Mouse (Mus musculus) B cell, adult (primary cell): ENCODE results near the gene Zw10. TPM values are rescaled to one million over a fixed set of nuclear protein-coding genes. Genes with fewer than 3 reads are reported as not detected.

Source experiments
- total RNA-seq: library from RNA; stranded (reverse); gene quantifications from 4 replicates; pipeline ENCODE4 v1.2.4, GENCODE M21; 2023; ENCODE audit not compliant: inconsistent age

The Zw10 gene
- 39.7 to 44.3 TPM (median 41.9 TPM) in 4 replicates for total RNA-seq

GRCm38 (mm10) chr9:49055333-49056205, at the start of gene Zw10:
Zw10 (plus strand) TSS chr9:49055613.

GRCm38 (mm10) chr9:49081107-49081506, 25.7 kb downstream of the Zw10 start, which contains the start of gene Tmprss5:
Tmprss5 (plus strand) TSS chr9:49081260.

Other genes with a start within 250 kb of the Zw10 start
- gene Zbtb16, start 219.4 kb upstream of the Zw10 start, total RNA-seq = 0.21 to 0.72 TPM (median 0.34 TPM) in 4 replicates
- gene Htr3a, start 144.5 kb upstream of the Zw10 start, total RNA-seq = not detected in 4 replicates
- not detected in 4 replicates for gene Htr3b, start 90.6 kb upstream of the Zw10 start, total RNA-seq
- gene Usp28, start 70.2 kb upstream of the Zw10 start, total RNA-seq = 46.8 to 56.4 TPM (median 51.0 TPM) in 4 replicates
- not detected in 4 replicates for gene Tmprss5, start 25.6 kb downstream of the Zw10 start, total RNA-seq
- gene Gm4894, start 194.9 kb downstream of the Zw10 start, total RNA-seq = not detected in 4 replicates